Mouse (Mus musculus) right cerebral cortex, postnatal 10 days (tissue): ENCODE data around the gene Chka.

Source experiments
- DNase-seq, 2 experiments: peaks; one replicate each; pipeline ENCODE4 v3.0.0; 2021; ENCODE audit warnings: low spot score in 2 of 2

Gene Chka

GRCm38 (mm10) chr19:3889096-3889495 is 37.5 kb downstream of the Chka start:
- no peak for DNase-seq

DNA sequence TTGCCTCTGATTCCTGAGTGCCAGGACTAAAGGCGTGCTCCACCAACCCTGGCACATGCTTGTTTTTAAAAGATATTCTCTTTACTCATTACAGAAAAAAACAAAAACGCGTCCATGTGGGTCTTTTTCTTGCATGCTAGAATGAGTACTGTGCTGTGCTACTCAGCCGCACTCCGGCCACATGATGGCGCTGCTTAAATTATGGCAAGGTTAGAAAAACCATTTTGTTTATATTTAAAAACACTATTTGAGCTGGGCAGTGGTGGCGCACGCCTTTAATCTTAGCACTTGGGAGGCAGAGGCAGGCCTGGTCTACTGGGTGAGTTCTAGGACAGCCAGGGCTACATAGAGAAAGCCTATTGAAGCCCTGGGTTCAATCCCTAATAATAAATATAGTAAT is 38.6 kb downstream of the Chka start:
- DNase-seq, result no peak

GRCm38 (mm10) chr19:3893545-3894116 is 42.1 kb downstream of the Chka start:
- no peak for DNase-seq

DNA sequence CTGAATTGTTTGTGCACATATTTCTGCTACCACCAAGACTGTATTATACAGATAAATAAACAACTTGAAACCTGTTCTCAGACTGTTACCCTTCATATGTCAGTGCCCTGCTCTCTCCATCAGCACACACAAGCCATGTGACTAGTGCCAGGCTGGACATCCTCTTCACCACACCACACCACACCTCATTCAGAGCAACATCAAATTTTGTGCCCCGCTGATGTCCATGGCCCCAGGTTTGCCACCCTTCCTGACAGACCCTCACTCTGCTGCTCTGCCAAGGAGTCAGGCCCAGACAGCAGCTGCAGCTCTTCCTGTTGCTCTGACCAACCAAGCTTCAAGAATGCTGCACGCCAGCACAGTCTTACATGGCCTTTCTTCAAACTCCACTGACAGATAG is 42.7 kb downstream of the Chka start:
- DNase-seq, result no peak

- DNase-seq, result no peak
Observed at GRCm38 (mm10) chr19:3895171-3895631, 43.6 kb downstream of the Chka start.

GRCm38 (mm10) chr19:3896208-3896607 is 44.6 kb downstream of the Chka start:
- DNase-seq, result no peak

DNA sequence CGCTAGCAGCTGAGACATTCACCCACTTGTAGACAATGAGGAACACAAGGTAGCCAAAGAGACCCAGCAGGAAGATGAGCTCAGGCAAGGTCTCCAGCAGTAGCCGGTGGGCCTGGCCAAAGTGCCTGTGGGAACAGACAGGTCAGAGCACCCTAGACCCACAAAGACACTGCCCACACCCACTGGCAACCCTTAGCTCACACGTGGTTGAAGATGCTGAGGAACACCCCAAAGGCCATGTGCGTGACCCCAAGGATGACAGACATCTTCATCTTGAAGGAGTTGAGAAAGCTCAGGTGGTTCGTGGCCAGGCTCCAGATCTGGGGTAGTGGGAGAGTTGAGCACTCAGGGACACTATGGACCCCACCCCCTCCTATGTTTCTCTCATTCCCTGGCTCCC is 46.0 kb downstream of the Chka start:
- no peak for DNase-seq

DNA sequence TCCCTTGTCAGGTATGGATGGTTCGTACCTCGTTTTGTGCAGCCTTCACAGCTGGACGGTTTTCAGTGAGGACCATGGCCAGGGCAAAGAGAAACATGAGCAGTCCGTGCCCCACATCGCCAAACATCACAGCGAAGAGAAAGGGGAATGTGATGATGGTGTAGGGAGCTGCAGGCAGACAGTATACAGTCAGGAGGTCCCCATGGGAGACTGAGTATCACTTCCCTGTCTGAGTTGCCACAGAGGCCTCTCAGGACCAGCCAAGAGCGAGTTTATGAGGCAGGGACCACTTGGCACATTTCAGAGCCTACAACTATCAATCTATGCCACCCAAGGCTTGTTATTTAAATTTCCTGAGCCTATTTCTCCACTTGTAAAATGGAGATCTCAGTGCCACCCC is 47.4 kb downstream of the Chka start:
- DNase-seq, result no peak

DNA sequence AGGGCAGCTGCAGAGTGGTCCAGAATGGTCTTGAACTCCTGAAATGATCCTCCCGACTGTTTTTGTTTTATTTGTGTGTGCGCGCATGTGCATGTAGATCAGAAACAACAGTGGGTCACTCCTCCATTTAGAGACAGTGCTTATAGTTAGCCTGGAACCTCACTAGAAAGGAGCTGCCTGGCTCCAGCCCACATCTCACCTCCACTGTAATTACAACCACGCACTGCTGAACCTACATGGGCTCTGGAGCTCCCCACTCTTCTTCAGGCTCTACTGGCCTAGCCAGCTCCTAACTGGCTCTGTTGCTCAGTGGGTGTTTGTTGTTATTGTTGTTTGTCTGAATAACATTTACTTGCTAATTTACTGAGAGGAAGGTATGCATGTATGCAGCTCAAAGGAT is 48.0 kb downstream of the Chka start:
- DNase-seq, result no peak

DNA sequence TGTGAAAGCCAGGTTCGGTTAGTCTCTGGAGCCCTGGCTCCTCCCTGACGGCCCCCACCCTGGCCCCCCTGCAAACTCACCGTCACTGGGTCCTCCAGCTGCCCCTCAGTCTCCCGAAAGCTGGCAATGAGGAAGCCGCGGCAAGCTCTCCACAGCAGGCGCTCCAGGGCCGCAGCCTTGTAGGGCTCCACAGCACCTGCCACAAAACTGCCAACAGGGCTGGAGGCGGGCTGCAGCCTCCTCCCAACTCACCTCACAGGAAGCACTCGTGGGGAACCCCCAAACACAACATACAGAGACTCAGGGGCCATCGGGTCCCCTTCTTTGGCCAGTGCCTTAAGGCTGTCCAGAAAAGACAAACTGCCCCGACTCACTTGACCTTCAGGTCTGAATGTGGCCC is 51.4 kb downstream of the Chka start:
- DNase-seq, result no peak

DNA sequence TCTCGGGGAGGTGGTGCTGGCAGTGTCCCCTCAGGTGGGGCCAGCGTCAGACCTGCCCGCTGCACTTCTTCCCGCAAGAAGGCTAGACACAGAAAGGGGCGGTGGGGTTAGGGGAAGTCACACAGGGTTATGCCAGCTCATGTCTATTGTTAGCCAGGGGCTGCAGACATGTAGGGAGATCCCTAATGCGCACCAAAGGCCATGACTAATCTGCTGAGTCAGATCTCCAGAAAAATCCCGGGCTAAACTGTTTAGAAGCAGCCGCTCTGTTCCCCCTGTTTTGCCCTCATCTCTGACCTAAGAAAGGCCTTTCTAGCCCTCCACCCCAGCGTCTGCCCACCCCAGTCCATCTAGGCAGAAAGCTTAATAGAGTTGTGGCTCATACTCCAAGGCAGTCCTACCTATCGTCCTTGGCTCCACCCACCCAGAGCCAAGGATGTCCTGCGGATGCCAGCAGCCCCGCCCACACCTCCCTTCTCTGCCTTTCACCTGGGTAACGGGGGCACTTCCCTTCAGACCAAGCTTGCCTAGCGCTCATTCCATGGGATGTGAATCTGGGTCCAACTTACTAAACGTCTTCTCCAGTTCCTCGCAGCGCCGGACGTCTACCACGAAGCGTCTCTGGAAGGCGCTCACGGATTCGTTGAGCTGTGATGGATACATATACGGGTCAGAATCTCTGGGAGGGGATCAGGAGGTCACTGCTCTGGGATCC is 52.2 kb downstream of the Chka start:
- DNase-seq, result no peak

GRCm38 (mm10) chr19:3904363-3904675 is 52.7 kb downstream of the Chka start:
- no peak for DNase-seq

GRCm38 (mm10) chr19:3905261-3905969 is 53.8 kb downstream of the Chka start:
- no peak for DNase-seq

DNA sequence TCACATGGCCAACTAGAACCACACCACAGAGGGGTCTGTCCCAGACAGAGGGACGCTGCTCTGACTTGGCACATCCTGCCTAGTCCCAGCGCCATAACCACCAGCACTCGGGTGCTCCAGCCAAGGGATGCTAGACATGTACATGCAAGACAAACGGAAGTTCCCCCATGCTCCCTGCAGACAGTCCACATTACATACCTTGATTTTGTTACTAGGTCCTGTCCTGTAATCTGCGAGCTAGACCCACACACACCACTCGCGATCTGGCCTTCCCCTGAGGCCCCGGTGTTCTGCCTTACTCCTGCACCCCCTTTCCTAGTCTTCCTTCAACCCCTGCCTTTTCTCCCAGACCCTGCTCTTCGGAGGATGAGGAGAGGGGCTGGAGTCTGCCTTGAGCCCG is 54.8 kb downstream of the Chka start:
- DNase-seq, result no peak

- DNase-seq, result peak; percentile 74 to 78
Observed at GRCm38 (mm10) chr19:3906795-3907786, 55.5 kb downstream of the Chka start, which contains the start of gene Tcirg1. Tcirg1 (minus strand) TSS chr19:3907133.

GRCm38 (mm10) chr19:3907876-3908660 is 56.5 kb downstream of the Chka start:
- DNase-seq, result no peak

GRCm38 (mm10) chr19:3910206-3910605 is 58.6 kb downstream of the Chka start:
- no peak for DNase-seq

DNA sequence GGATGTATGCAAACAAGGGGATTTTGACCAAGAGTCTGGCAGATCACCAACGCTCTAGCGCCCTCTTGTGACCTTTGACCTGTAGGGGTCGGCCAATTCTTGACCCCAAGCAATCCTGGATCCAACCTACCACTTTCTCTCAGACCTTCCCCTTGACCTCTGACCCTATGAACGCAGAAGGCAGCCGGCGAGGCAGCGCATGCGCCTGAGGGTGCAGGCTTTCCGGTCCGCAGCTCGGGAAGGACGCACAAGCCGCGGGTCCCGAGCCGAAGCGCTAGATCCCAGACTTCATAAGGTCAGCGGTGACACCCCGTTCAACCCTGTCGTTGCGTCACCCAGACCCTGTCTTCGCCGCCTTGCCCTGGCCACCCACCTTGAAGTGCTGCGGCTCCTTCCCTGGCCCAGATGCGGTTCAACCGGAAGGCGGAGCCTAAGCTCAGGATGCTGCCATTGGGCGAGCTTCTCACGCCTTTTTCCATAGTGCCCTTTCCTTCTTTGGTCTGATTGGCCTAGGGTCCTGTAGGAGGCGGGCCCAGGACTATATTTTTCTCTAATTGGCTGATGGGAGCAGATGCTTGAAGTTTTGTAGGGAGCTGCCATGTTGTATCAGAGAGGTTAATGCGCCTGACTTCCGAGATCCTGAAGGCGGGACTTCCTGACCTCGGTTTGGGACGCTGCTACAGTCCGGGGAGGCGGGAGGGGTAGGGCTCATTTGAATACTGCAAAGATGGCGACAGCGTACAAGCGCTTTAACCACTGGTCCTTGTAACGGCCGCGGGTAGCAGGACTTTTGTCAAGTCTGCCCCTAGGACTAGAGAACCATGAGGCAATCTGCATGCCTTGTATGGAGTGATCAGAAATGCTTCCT is 61.0 kb downstream of the Chka start, which contains the start of gene Ndufs8:
Gene Ndufs8 (minus strand): TSS at position 438 of the 868 bp plus-strand sequence.
- peak; percentile 95 to 98 for DNase-seq

DNA sequence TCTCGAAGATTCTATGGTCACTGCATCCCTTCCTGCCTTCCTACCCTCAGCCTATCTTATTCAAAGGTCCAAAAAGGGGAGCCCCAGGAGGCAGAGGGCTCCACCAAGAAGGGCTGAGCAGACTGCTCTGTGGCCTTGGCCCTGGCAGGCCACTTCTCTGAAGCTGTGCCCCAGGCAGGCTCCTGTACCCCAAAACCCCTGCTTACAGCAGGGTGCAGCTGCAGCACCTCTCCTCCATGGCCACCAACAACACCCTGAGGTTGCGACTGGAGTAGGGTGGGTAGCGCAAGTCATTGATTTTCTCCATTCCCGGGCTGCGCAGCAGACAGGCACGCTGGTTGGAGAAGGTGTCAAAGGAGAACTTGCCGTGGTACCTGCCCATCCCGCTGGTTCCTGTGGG is 62.1 kb downstream of the Chka start:
- no peak for DNase-seq

DNA sequence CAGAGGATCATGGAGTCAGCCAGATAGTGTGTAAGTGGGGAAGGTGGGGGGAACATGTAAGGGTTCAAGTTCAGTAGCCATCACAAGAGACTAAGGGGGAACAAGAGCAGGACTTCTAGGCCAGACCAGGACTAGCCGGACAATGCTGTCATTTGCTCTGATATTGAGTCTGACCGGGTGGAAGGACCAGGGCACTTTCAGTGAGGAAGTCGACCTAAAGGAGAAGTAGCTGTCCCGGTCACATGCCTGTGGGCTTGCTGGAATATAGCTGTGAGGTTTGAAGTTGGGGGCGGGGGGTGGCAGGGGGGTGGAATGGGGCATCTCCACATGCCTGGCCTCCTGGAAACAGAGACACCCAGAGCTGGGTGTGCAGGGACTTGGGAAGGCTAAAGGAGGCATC is 63.0 kb downstream of the Chka start:
- DNase-seq, result no peak
